Comparison of ENCODE assay signal across 8 mouse cellular contexts in the genomic region with DNA sequence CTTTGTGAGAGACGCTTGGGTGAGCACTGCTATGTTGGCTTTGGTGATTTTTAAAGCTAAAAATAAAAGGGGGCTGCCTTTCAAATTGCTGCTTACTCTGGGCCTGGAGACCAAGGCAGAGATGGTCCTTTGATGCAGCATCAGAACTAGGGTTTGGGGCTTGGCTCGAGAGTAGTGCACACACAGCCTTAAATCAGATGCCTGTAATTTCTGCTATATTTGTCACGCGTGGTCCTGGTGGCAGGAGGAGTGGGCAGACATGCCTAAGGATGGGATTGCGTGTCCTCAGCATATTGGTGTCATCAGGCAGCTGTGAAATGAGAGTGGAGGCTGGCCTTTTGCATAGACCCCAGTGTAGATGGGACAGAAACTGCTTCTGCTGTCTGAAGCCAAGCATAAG. TPM values are rescaled to one million over a fixed set of nuclear protein-coding genes. Genes with fewer than 3 reads are reported as not detected.
DNase-seq lines count a peak whose midpoint lies in the region; ATAC-seq and TF ChIP-seq lines count a peak whose summit lies in the region.
"Had no signal": no experiment of that assay in that cellular context is flagged by ENCODE, and none has a peak within 500 bp of the region (broad histone marks: within the 10 kb centered on the region; RNA-seq: fewer than 3 reads in every experiment).

No protein-coding gene starts in this region.

- H3K9ac ChIP-seq in intestine, embryonic 15.5 days: no peak overlapping the region
- H3K9ac ChIP-seq in intestine, postnatal 0 days (ENCODE audit: low read depth, low read length): no peak overlapping the region
- 0 out of 2 replicates have a peak overlapping the region, but pooled peaks have one; percentile 79 for H3K9ac ChIP-seq in forebrain, embryonic 12.5 days
- peak overlapping the region; percentile 95; the same call in 1 of the 2 replicates for H3K9ac ChIP-seq in hindbrain, embryonic 13.5 days
- H3K9ac ChIP-seq in midbrain, embryonic 16.5 days (ENCODE audit: low read depth, low read length): peak overlapping the region; percentile 94

- H3K27ac ChIP-seq in intestine, embryonic 15.5 days: no peak overlapping the region
- no peak overlapping the region for H3K27ac ChIP-seq in intestine, postnatal 0 days (ENCODE audit: low read depth, low read length)
- H3K27ac ChIP-seq in forebrain, embryonic 12.5 days: no peak overlapping the region
- peak overlapping the region; percentile 94; the same call in 1 of the 2 replicates for H3K27ac ChIP-seq in hindbrain, embryonic 13.5 days
- peak overlapping the region; percentile 96 for H3K27ac ChIP-seq in midbrain, embryonic 16.5 days (ENCODE audit: low read length)

- H3K4me2 ChIP-seq in intestine, embryonic 15.5 days (replicated peaks): peak overlapping the region; percentile 99; the same call in 1 of the 2 replicates
- no peak overlapping the region for H3K4me2 ChIP-seq in intestine, postnatal 0 days (replicated peaks; ENCODE audit: low read depth)
- peak overlapping the region; percentile 95 for H3K4me2 ChIP-seq in forebrain, embryonic 12.5 days
- H3K4me2 ChIP-seq in hindbrain, embryonic 13.5 days: peak overlapping the region; percentile 90
- peak overlapping the region; percentile 83 for H3K4me2 ChIP-seq in midbrain, embryonic 16.5 days (ENCODE audit: low read length)

- DNase-seq in natural killer cell, adult 2 months (ENCODE audit: low spot score in 2 of 2): no peak
- DNase-seq: kidney, adult 2 months had no signal

- TF ChIP-seq CTCF in intestine, postnatal 0 days (IDR thresholded peaks at IDR 0.05; ENCODE audit: low read depth): no peak

- H3K36me3 ChIP-seq in intestine, embryonic 15.5 days: no peaks in the 10 kb centered on the region
- H3K36me3 ChIP-seq in intestine, postnatal 0 days (ENCODE audit: control insufficient read depth, insufficient read depth): no peaks in the 10 kb centered on the region
- no peaks in the 10 kb centered on the region for H3K36me3 ChIP-seq in forebrain, embryonic 12.5 days (replicated peaks)
- no peaks in the 10 kb centered on the region for H3K36me3 ChIP-seq in hindbrain, embryonic 13.5 days
- no peaks in the 10 kb centered on the region for H3K36me3 ChIP-seq in midbrain, embryonic 16.5 days (ENCODE audit: control insufficient read depth, insufficient read depth, low read length)

- 76% methylated on average over 5 of the region's 5 CpGs for WGBS in intestine, embryonic 15.5 days
- 74% methylated on average over 5 of the region's 5 CpGs for WGBS in intestine, postnatal 0 days
- WGBS in forebrain, embryonic 12.5 days: 74% methylated on average over 5 of the region's 5 CpGs
- WGBS in hindbrain, embryonic 13.5 days: 73% methylated on average over 5 of the region's 5 CpGs
- WGBS in midbrain, embryonic 16.5 days: 63% methylated on average over 5 of the region's 5 CpGs

- ATAC-seq in intestine, embryonic 15.5 days: no peak
- no peak for ATAC-seq in intestine, postnatal 0 days
- ATAC-seq in forebrain, embryonic 12.5 days (ENCODE audit: low FRiP score): no peak
- ATAC-seq in hindbrain, embryonic 13.5 days (ENCODE audit: low FRiP score): no peak
- ATAC-seq in midbrain, embryonic 16.5 days: no peak
- ATAC-seq in erythroid progenitor cell, adult 5-6 weeks (replicated peaks; ENCODE audit: low FRiP score, poor library complexity, severe bottlenecking): no peak

- no peak overlapping the region for H3K4me3 ChIP-seq in intestine, embryonic 15.5 days (replicated peaks)
- no peak overlapping the region for H3K4me3 ChIP-seq in intestine, postnatal 0 days (ENCODE audit: low read depth, low read length)
- no peak overlapping the region for H3K4me3 ChIP-seq in forebrain, embryonic 12.5 days (replicated peaks)
- peak overlapping the region; percentile 72 for H3K4me3 ChIP-seq in hindbrain, embryonic 13.5 days
- H3K4me3 ChIP-seq in midbrain, embryonic 16.5 days (ENCODE audit: low read depth, low read length): peak overlapping the region; percentile 76

- H3K4me1 ChIP-seq in intestine, embryonic 15.5 days (replicated peaks): peaks cover 5% of the 10 kb centered on the region; the same call in 1 of the 2 replicates
- H3K4me1 ChIP-seq in intestine, postnatal 0 days (replicated peaks; ENCODE audit: control insufficient read depth, insufficient read depth, low read length): no peaks in the 10 kb centered on the region; the same call in 1 of the 2 replicates
- peaks cover 18% of the 10 kb centered on the region for H3K4me1 ChIP-seq in forebrain, embryonic 12.5 days
- peaks cover 23% of the 10 kb centered on the region for H3K4me1 ChIP-seq in hindbrain, embryonic 13.5 days (replicated peaks)
- H3K4me1 ChIP-seq in midbrain, embryonic 16.5 days (ENCODE audit: control insufficient read depth, insufficient read depth, low read length): peaks cover 10% of the 10 kb centered on the region

- no peaks in the 10 kb centered on the region for H3K27me3 ChIP-seq in intestine, embryonic 15.5 days (replicated peaks)
- H3K27me3 ChIP-seq in intestine, postnatal 0 days (replicated peaks; ENCODE audit: control insufficient read depth, insufficient read depth, low read length): peaks cover 12% of the 10 kb centered on the region
- peaks cover 25% of the 10 kb centered on the region for H3K27me3 ChIP-seq in forebrain, embryonic 12.5 days
- H3K27me3 ChIP-seq in hindbrain, embryonic 13.5 days: peaks cover 16% of the 10 kb centered on the region
- H3K27me3 ChIP-seq in midbrain, embryonic 16.5 days (ENCODE audit: control insufficient read depth, insufficient read depth, low read depth, low read length): no peaks in the 10 kb centered on the region; the same call in 1 of the 2 replicates

- H3K9me3 ChIP-seq in intestine, embryonic 15.5 days: no peaks in the 10 kb centered on the region
- no peaks in the 10 kb centered on the region for H3K9me3 ChIP-seq in intestine, postnatal 0 days (ENCODE audit: control insufficient read depth)
- H3K9me3 ChIP-seq in forebrain, embryonic 12.5 days: no peaks in the 10 kb centered on the region
- H3K9me3 ChIP-seq in hindbrain, embryonic 13.5 days: no peaks in the 10 kb centered on the region
- no peaks in the 10 kb centered on the region for H3K9me3 ChIP-seq in midbrain, embryonic 16.5 days (replicated peaks; ENCODE audit: control insufficient read depth, low read length, poor library complexity, severe bottlenecking)

RNA-seq across cellular contexts. Expression of a gene that starts 0.9 kb away (rescaled TPM):
- polyA plus RNA-seq in intestine, embryonic 15.5 days (2015; fragmentation: Nextera tagmentation; extraction: Ambion mirVana): 0.40 and 0.72 TPM in 2 replicates
- 0.27 and 0.30 TPM in 2 replicates for polyA plus RNA-seq in intestine, postnatal 0 days (2015; fragmentation: Nextera tagmentation; extraction: Ambion mirVana)
- polyA plus RNA-seq in forebrain, embryonic 12.5 days (2016; fragmentation: Nextera tagmentation; extraction: Ambion mirVana): 1.7 and 2.2 TPM in 2 replicates
- 4.9 and 5.2 TPM in 2 replicates for polyA plus RNA-seq in hindbrain, embryonic 13.5 days (2015; fragmentation: Nextera tagmentation; extraction: Ambion mirVana)
- 10.1 and 10.2 TPM in 2 replicates for polyA plus RNA-seq in midbrain, embryonic 16.5 days (2015; fragmentation: Nextera tagmentation; extraction: Ambion mirVana)
- not detected in 2 replicates for total RNA-seq in erythroid progenitor cell, adult 5-6 weeks (2015; ENCODE audit: low replicate concordance)
- not detected in 2 replicates for total RNA-seq in erythroid progenitor cell, adult 5-6 weeks (2017; ENCODE audit: low replicate concordance)

RNA-seq across cellular contexts. Expression of a gene that starts 45.4 kb away (rescaled TPM):
- polyA plus RNA-seq in intestine, embryonic 15.5 days (2015; fragmentation: Nextera tagmentation; extraction: Ambion mirVana): 0.24 and 0.39 TPM in 2 replicates
- polyA plus RNA-seq in intestine, postnatal 0 days (2015; fragmentation: Nextera tagmentation; extraction: Ambion mirVana): 0.13 and 0.30 TPM in 2 replicates
- polyA plus RNA-seq in forebrain, embryonic 12.5 days (2016; fragmentation: Nextera tagmentation; extraction: Ambion mirVana): 0.22 and 0.34 TPM in 2 replicates
- polyA plus RNA-seq in hindbrain, embryonic 13.5 days (2015; fragmentation: Nextera tagmentation; extraction: Ambion mirVana): 0.34 and 0.48 TPM in 2 replicates
- 0.25 and 0.30 TPM in 2 replicates for polyA plus RNA-seq in midbrain, embryonic 16.5 days (2015; fragmentation: Nextera tagmentation; extraction: Ambion mirVana)
- not detected in 2 replicates for total RNA-seq in erythroid progenitor cell, adult 5-6 weeks (2015; ENCODE audit: low replicate concordance)
- total RNA-seq in erythroid progenitor cell, adult 5-6 weeks (2017; ENCODE audit: low replicate concordance): not detected in 2 replicates

Comparison
In these comparisons a context has a peak if more than half of its experiments do, and no peak if none do; other contexts are left out.
1. H3K27ac ChIP-seq: peak in hindbrain, embryonic 13.5 days (single experiment) and midbrain, embryonic 16.5 days (single experiment); none in intestine, embryonic 15.5 days (single experiment), intestine, postnatal 0 days (single experiment) and forebrain, embryonic 12.5 days (single experiment).
2. H3K4me3 ChIP-seq: peak in hindbrain, embryonic 13.5 days (single experiment) and midbrain, embryonic 16.5 days (single experiment); none in intestine, embryonic 15.5 days (single experiment), intestine, postnatal 0 days (single experiment) and forebrain, embryonic 12.5 days (single experiment).
3. H3K9ac ChIP-seq: peak in forebrain, embryonic 12.5 days (single experiment), hindbrain, embryonic 13.5 days (single experiment) and midbrain, embryonic 16.5 days (single experiment); none in intestine, embryonic 15.5 days (single experiment) and intestine, postnatal 0 days (single experiment).